Mouse (Mus musculus) gonadal fat pad, adult 2 months (tissue): ENCODE measurements at regions not wholly inside any gene's neighbourhood (a gene's known extent, or its start where the extent isn't known, plus 50 kb on each side); places are given as distances from the start of the nearest gene placed in this dataset.

ENCODE experiments used
- DNase-seq: peaks from one replicate; pipeline ENCODE4 v3.0.0-alpha.2; 2012; ENCODE audit warnings: low read depth

- DNase-seq: no peak
These were observed 270.5 kb upstream of the Gm765 start for GRCm38 (mm10) chr6:98613030-98613429.

- DNase-seq: no peak
These were observed 266.6 kb upstream of the Gm765 start for GRCm38 (mm10) chr6:98609133-98609532.

- no peak for DNase-seq
These were observed 264.1 kb upstream of the Gm765 start for GRCm38 (mm10) chr6:98606680-98607079.

GRCm38 (mm10) chr6:98597612-98598011 lies 255.1 kb upstream of the Gm765 start:
- DNase-seq: no peak

- DNase-seq: no peak
These were observed 248.4 kb upstream of the Gm765 start for GRCm38 (mm10) chr6:98590989-98591388.

- DNase-seq: no peak
These were observed 246.4 kb upstream of the Gm765 start for GRCm38 (mm10) chr6:98588979-98589378.

- no peak for DNase-seq
These were observed 242.0 kb upstream of the Gm765 start for GRCm38 (mm10) chr6:98584541-98584940.

GRCm38 (mm10) chr6:98582826-98583225 lies 240.3 kb upstream of the Gm765 start:
- no peak for DNase-seq

GRCm38 (mm10) chr6:98575227-98575626 lies 232.7 kb upstream of the Gm765 start:
- no peak for DNase-seq

GRCm38 (mm10) chr6:98555702-98556101 lies 213.1 kb upstream of the Gm765 start:
- DNase-seq: no peak

- DNase-seq: no peak
These were observed 211.4 kb upstream of the Gm765 start for GRCm38 (mm10) chr6:98553922-98554321.

- DNase-seq: no peak
These were observed 209.2 kb upstream of the Gm765 start for GRCm38 (mm10) chr6:98551781-98552180.

GRCm38 (mm10) chr6:98526882-98527440 lies 184.4 kb upstream of the Gm765 start:
- no peak for DNase-seq

GRCm38 (mm10) chr6:98525286-98525685 lies 182.7 kb upstream of the Gm765 start:
- DNase-seq: no peak

GRCm38 (mm10) chr6:98524659-98525058 lies 182.1 kb upstream of the Gm765 start:
- no peak for DNase-seq

GRCm38 (mm10) chr6:98521526-98521925 lies 179.0 kb upstream of the Gm765 start:
- DNase-seq: no peak

GRCm38 (mm10) chr6:98514826-98515225 lies 172.3 kb upstream of the Gm765 start:
- no peak for DNase-seq

GRCm38 (mm10) chr6:98514376-98514775 lies 171.8 kb upstream of the Gm765 start:
- no peak for DNase-seq

- DNase-seq: no peak
These were observed 170.7 kb upstream of the Gm765 start for GRCm38 (mm10) chr6:98513217-98513616.

- peak; percentile 51 for DNase-seq
These were observed 160.2 kb upstream of the Gm765 start for GRCm38 (mm10) chr6:98502726-98503125.

GRCm38 (mm10) chr6:98499721-98500120 lies 157.2 kb upstream of the Gm765 start:
- no peak for DNase-seq

GRCm38 (mm10) chr6:98486626-98487025 lies 144.1 kb upstream of the Gm765 start:
- no peak for DNase-seq

GRCm38 (mm10) chr6:98483319-98484123 lies 141.0 kb upstream of the Gm765 start:
- DNase-seq: no peak

- DNase-seq: no peak
These were observed 139.8 kb upstream of the Gm765 start for GRCm38 (mm10) chr6:98482319-98482718.
